Mouse (Mus musculus): ENCODE measurements around the gene Ppara. TPM values are rescaled to one million over a fixed set of nuclear protein-coding genes. Genes with fewer than 3 reads are reported as not detected.

Ppara gene
- total and polyA plus RNA-seq, 3 experiments: 6.3 to 48.9 (median 37.2) TPM

GRCm38 (mm10) chr15:85728224-85728623 lies 6.6 kb upstream of the Ppara start:
- DNase-seq: no peak

GRCm38 (mm10) chr15:85729256-85729655 lies 5.5 kb upstream of the Ppara start:
- no peak for DNase-seq

GRCm38 (mm10) chr15:85730027-85730426 lies 4.8 kb upstream of the Ppara start:
- no peak for DNase-seq

- DNase-seq: no peak
Measured at GRCm38 (mm10) chr15:85731885-85732603, 2.7 kb upstream of the Ppara start.

GRCm38 (mm10) chr15:85732604-85732968 lies 2.2 kb upstream of the Ppara start:
- DNase-seq: no peak

- no peak for DNase-seq
Measured at GRCm38 (mm10) chr15:85733686-85734085, 1.1 kb upstream of the Ppara start.

- DNase-seq: no peak
Measured at GRCm38 (mm10) chr15:85734148-85734547, 635 bp upstream of the Ppara start.

GRCm38 (mm10) chr15:85735063-85735835 lies 466 bp downstream of the Ppara start:
- DNase-seq: peak; percentile 99

- no peak for DNase-seq
Measured at GRCm38 (mm10) chr15:85735836-85736190, 1.0 kb downstream of the Ppara start.

- no peak for DNase-seq
Measured at GRCm38 (mm10) chr15:85736506-85736905, 1.7 kb downstream of the Ppara start.

GRCm38 (mm10) chr15:85738416-85738815 lies 3.6 kb downstream of the Ppara start:
- DNase-seq: no peak

GRCm38 (mm10) chr15:85738939-85739338 lies 4.2 kb downstream of the Ppara start:
- DNase-seq: no peak

GRCm38 (mm10) chr15:85742608-85743007 lies 7.8 kb downstream of the Ppara start:
- no peak for DNase-seq

- DNase-seq: no peak
Measured at GRCm38 (mm10) chr15:85743946-85744345, 9.2 kb downstream of the Ppara start.

- no peak for DNase-seq
Measured at GRCm38 (mm10) chr15:85746178-85746577, 11.4 kb downstream of the Ppara start.

GRCm38 (mm10) chr15:85746671-85747070 lies 11.9 kb downstream of the Ppara start:
- no peak for DNase-seq

GRCm38 (mm10) chr15:85747951-85748350 lies 13.2 kb downstream of the Ppara start:
- DNase-seq: no peak

GRCm38 (mm10) chr15:85748466-85748865 lies 13.7 kb downstream of the Ppara start:
- DNase-seq: no peak

GRCm38 (mm10) chr15:85749141-85749540 lies 14.4 kb downstream of the Ppara start:
- no peak for DNase-seq

GRCm38 (mm10) chr15:85750115-85750514 lies 15.3 kb downstream of the Ppara start:
- DNase-seq: no peak

GRCm38 (mm10) chr15:85752655-85753054 lies 17.9 kb downstream of the Ppara start:
- DNase-seq: no peak

GRCm38 (mm10) chr15:85754033-85754650 lies 19.4 kb downstream of the Ppara start:
- DNase-seq: no peak

GRCm38 (mm10) chr15:85755214-85755613 lies 20.4 kb downstream of the Ppara start:
- no peak for DNase-seq

All from adrenal gland, adult 2 months (tissue).